Mouse (Mus musculus) lung, postnatal 0 days (tissue): ENCODE data around the gene Flad1.

Experiments
- CTCF ChIP-seq: IDR thresholded peaks from 2 replicates; pipeline ENCODE4 v1.5.1; 2016; ENCODE audit warnings: antibody characterized with exemption, mild to moderate bottlenecking
- EP300 ChIP-seq: IDR thresholded peaks from 2 replicates; pipeline ENCODE4 v1.6.1; 2016; ENCODE audit warnings: antibody characterized with exemption, mild to moderate bottlenecking, control low read depth

DNA sequence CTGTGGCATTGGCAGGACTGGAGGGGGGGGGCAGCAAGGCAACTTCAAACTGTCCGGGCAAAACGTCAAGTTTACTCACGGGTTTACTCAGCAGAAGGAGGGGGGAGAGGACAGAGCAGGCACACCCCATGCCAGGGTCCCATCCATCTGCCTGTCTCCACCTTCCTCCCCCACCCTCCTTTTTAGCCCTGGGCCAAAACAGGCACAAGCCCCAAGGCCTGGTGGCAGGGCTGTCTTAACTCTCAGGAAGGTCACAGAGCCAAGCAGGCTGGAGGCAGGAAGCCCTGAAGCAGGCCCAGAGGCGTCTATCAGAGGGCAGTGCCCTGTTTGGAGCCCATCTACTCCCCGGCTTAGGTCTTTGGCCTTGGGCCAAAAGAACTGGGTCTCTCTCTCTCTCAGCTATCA lies 21.6 kb downstream of the Flad1 start:
- no peak for TF ChIP-seq CTCF
- no peak for TF ChIP-seq EP300
